Mouse (Mus musculus): ENCODE results near the gene Tspan14. TPM values are rescaled to one million over a fixed set of nuclear protein-coding genes. Genes with fewer than 3 reads are reported as not detected.

Gene Tspan14
- total RNA-seq, 1 experiment = 26.5 TPM

GRCm38 (mm10) chr14:40886428-40887202 is 80.0 kb downstream of the Tspan14 start:
- DNase-seq (ENCODE audit: low read depth, low spot score) = no peak
- in situ Hi-C loops (cut with MboI; ENCODE audit: low sequenced_read_pairs in 2 of 2, unreplicated experiment in 2 of 2) = no loop called here

DNA sequence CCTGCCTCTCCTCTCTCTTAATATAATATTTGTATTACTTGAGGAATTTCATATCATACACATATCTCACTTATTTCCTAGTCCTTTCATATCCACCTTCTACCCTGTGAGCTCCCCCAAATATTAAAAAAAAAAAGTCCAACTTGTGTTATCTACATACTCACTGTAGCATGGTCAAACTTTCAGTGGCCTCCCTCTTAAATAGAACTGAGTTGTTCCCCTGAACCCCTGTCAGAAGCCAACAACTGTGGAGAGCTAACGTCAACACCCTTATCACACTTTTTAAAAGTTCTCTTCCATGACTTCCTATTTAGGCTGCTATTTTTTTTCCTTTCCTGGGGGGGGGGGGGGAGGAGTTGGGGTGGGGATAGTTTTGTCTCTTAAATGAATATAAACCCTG is 80.9 kb downstream of the Tspan14 start:
- H3K9me3 ChIP-seq (ENCODE audit: control insufficient read depth, insufficient read depth, low read depth, low read length) = no peaks in the 10 kb centered on the region
- no peak overlapping the region for H3K4me3 ChIP-seq (ENCODE audit: insufficient read depth in 1 of 2, low read depth in 1 of 2, low read length in 2 of 2, poor library complexity in 1 of 2, severe bottlenecking in 1 of 2)
- no peaks in the 10 kb centered on the region for H3K36me3 ChIP-seq (ENCODE audit: control insufficient read depth, insufficient read depth, low read length, poor library complexity, severe bottlenecking)
- TF ChIP-seq ZNF384 (IDR thresholded peaks at IDR 0.05; ENCODE audit: low read depth, low read length) = no peak
- TF ChIP-seq MAFK (IDR thresholded peaks at IDR 0.05; ENCODE audit: insufficient read depth, low read depth, low read length) = no peak
- TF ChIP-seq CHD2 (IDR thresholded peaks at IDR 0.05; ENCODE audit: low read depth, low read length) = no peak
- TF ChIP-seq ZC3H11A (IDR thresholded peaks at IDR 0.05; ENCODE audit: borderline replicate concordance, low read depth, low read length) = no peak
- TF ChIP-seq HCFC1 (IDR thresholded peaks at IDR 0.05; ENCODE audit: borderline replicate concordance, insufficient read depth, low read length) = no peak
- H3K27ac ChIP-seq (ENCODE audit: insufficient read depth, low read depth, low read length, poor library complexity, severe bottlenecking) = no peak overlapping the region
- H3K9ac ChIP-seq (ENCODE audit: insufficient read depth, low read depth, low read length, poor library complexity, severe bottlenecking) = no peak overlapping the region
- in situ Hi-C loops (cut with MboI; ENCODE audit: low sequenced_read_pairs in 2 of 2, unreplicated experiment in 2 of 2) = no loop called here
- DNase-seq (ENCODE audit: low read depth, low spot score) = no peak
- H3K4me1 ChIP-seq (ENCODE audit: control insufficient read depth in 2 of 2, insufficient read depth in 2 of 2, low read length in 2 of 2, poor library complexity in 1 of 2) = peaks cover 0 to 2% of the 10 kb centered on the region in 2 experiments; a peak in 1 of 4 replicates

More at GRCm38 (mm10) chr14:40886428-40887202, 80.0 kb downstream of the Tspan14 start:
- no peaks in the 10 kb centered on the region for H3K9me3 ChIP-seq (ENCODE audit: control insufficient read depth, insufficient read depth, low read depth, low read length)
- H3K4me3 ChIP-seq (ENCODE audit: insufficient read depth in 1 of 2, low read depth in 1 of 2, low read length in 2 of 2, poor library complexity in 1 of 2, severe bottlenecking in 1 of 2) = no peak overlapping the region
- no peaks in the 10 kb centered on the region for H3K36me3 ChIP-seq (ENCODE audit: control insufficient read depth, insufficient read depth, low read length, poor library complexity, severe bottlenecking)
- no peak for TF ChIP-seq ZNF384 (IDR thresholded peaks at IDR 0.05; ENCODE audit: low read depth, low read length)
- TF ChIP-seq MAFK (IDR thresholded peaks at IDR 0.05; ENCODE audit: insufficient read depth, low read depth, low read length) = no peak
- TF ChIP-seq HCFC1 (IDR thresholded peaks at IDR 0.05; ENCODE audit: borderline replicate concordance, insufficient read depth, low read length) = no peak
- TF ChIP-seq ZC3H11A (IDR thresholded peaks at IDR 0.05; ENCODE audit: borderline replicate concordance, low read depth, low read length) = no peak
- no peak for TF ChIP-seq CHD2 (IDR thresholded peaks at IDR 0.05; ENCODE audit: low read depth, low read length)
- peaks cover 0 to 2% of the 10 kb centered on the region in 2 experiments; a peak in 1 of 4 replicates for H3K4me1 ChIP-seq (ENCODE audit: control insufficient read depth in 2 of 2, insufficient read depth in 2 of 2, low read length in 2 of 2, poor library complexity in 1 of 2)
- no peak overlapping the region for H3K27ac ChIP-seq (ENCODE audit: insufficient read depth, low read depth, low read length, poor library complexity, severe bottlenecking)
- no peak overlapping the region for H3K9ac ChIP-seq (ENCODE audit: insufficient read depth, low read depth, low read length, poor library complexity, severe bottlenecking)

DNA sequence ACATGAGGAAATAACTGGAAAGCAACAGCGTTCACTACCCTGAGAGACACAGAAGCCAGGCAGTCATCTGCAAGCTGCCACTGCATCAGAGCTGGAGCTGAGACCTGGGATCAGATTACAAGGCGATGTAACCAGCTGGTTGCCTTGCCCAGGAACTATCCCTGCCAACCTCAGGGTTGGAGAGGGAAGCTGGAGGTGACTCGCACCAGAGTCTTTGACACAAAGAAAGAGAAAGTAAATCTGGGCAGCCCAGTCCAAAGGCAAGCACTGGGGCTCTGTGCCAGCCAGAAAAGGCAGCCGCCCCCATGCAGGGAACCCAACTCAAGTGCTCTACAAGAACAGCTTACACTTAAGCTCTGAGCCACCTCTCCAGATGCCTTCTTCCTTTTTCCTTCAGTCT is 81.4 kb downstream of the Tspan14 start:
- no peak for DNase-seq (ENCODE audit: low read depth, low spot score)
- Histone ChIP-seq H3K4me1 (ENCODE audit: control insufficient read depth in 2 of 2, insufficient read depth in 2 of 2, low read length in 2 of 2, poor library complexity in 1 of 2) (peaks cover 0 to 2% of the 10 kb centered on the region in 2 experiments; a peak in 1 of 4 replicates), H3K27ac (ENCODE audit: insufficient read depth, low read depth, low read length, poor library complexity, severe bottlenecking) (no peak overlapping the region), H3K36me3 (ENCODE audit: control insufficient read depth, insufficient read depth, low read length, poor library complexity, severe bottlenecking) (no peaks in the 10 kb centered on the region), H3K4me3 (ENCODE audit: insufficient read depth in 1 of 2, low read depth in 1 of 2, low read length in 2 of 2, poor library complexity in 1 of 2, severe bottlenecking in 1 of 2) (no peak overlapping the region), H3K9me3 (ENCODE audit: control insufficient read depth, insufficient read depth, low read depth, low read length) (no peaks in the 10 kb centered on the region), H3K9ac (ENCODE audit: insufficient read depth, low read depth, low read length, poor library complexity, severe bottlenecking) (no peak overlapping the region)
- TF ChIP-seq ZC3H11A (IDR thresholded peaks at IDR 0.05; ENCODE audit: borderline replicate concordance, low read depth, low read length) (no peak), MAFK (IDR thresholded peaks at IDR 0.05; ENCODE audit: insufficient read depth, low read depth, low read length) (no peak), ZNF384 (IDR thresholded peaks at IDR 0.05; ENCODE audit: low read depth, low read length) (no peak), HCFC1 (IDR thresholded peaks at IDR 0.05; ENCODE audit: borderline replicate concordance, insufficient read depth, low read length) (no peak)
- in situ Hi-C loops (cut with MboI; ENCODE audit: low sequenced_read_pairs in 2 of 2, unreplicated experiment in 2 of 2) = no loop called here

GRCm38 (mm10) chr14:40874565-40874964 is 92.0 kb downstream of the Tspan14 start:
- DNase-seq (ENCODE audit: low read depth, low spot score) = no peak
- H3K27ac ChIP-seq (ENCODE audit: insufficient read depth, low read depth, low read length, poor library complexity, severe bottlenecking) = no peak overlapping the region
- in situ Hi-C loops (cut with MboI; ENCODE audit: low sequenced_read_pairs in 2 of 2, unreplicated experiment in 2 of 2) = no loop called here
- TF ChIP-seq ZC3H11A (IDR thresholded peaks at IDR 0.05; ENCODE audit: borderline replicate concordance, low read depth, low read length) (no peak), HCFC1 (IDR thresholded peaks at IDR 0.05; ENCODE audit: borderline replicate concordance, insufficient read depth, low read length) (no peak), CHD2 (IDR thresholded peaks at IDR 0.05; ENCODE audit: low read depth, low read length) (no peak), MAFK (IDR thresholded peaks at IDR 0.05; ENCODE audit: insufficient read depth, low read depth, low read length) (no peak), ZNF384 (IDR thresholded peaks at IDR 0.05; ENCODE audit: low read depth, low read length) (no peak)
- no peak overlapping the region for H3K4me3 ChIP-seq (ENCODE audit: insufficient read depth in 1 of 2, low read depth in 1 of 2, low read length in 2 of 2, poor library complexity in 1 of 2, severe bottlenecking in 1 of 2)
- no peaks in the 10 kb centered on the region for H3K9me3 ChIP-seq (ENCODE audit: control insufficient read depth, insufficient read depth, low read depth, low read length)
- no peaks in the 10 kb centered on the region for H3K4me1 ChIP-seq (ENCODE audit: control insufficient read depth in 2 of 2, insufficient read depth in 2 of 2, low read length in 2 of 2, poor library complexity in 1 of 2)
- H3K36me3 ChIP-seq (ENCODE audit: control insufficient read depth, insufficient read depth, low read length, poor library complexity, severe bottlenecking) = no peaks in the 10 kb centered on the region
- H3K9ac ChIP-seq (ENCODE audit: insufficient read depth, low read depth, low read length, poor library complexity, severe bottlenecking) = no peak overlapping the region

Measured in ES-E14 (cell line).